Mouse (Mus musculus): ENCODE data around the gene Tubg2. TPM values are rescaled to one million over a fixed set of nuclear protein-coding genes. Genes with fewer than 3 reads are reported as not detected.
"Not testable (repeated sequence)": the region's sequence is repeated elsewhere in the genome, so short reads cannot be mapped to it uniquely, and the experiment has no call there.

Gene Tubg2
- polyA plus RNA-seq, 1 experiment from 2014 or later = 3.0 TPM

DNA sequence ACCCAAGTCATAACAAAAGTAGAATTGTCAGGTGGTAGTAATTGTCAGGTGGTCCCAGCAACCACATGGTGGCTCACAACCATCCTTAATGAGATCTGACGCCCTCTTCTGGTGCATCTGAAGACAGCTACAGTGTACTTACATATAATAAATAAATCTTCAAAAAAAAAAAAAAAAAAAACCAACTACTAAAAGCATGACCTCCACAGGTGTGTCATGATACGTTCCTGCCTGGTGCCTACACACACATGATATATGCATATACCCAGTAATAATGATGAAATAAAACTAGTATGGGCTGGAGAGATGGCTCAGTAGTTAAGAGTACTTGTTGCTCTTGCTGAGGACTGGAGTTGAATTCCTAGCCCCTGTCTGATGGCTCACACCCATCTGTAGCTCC is 4.6 kb upstream of the Tubg2 start:
- 51% methylated on average over 2 of the region's 2 CpGs for WGBS
- no peak overlapping the region for H3K4me2 ChIP-seq (replicated peaks; ENCODE audit: low read depth)
- no peak overlapping the region for H3K27ac ChIP-seq (replicated peaks)
- ATAC-seq (ENCODE audit: low FRiP score, low TSS enrichment) (no peak), DNase-seq (ENCODE audit: low spot score) (no peak)
- no peaks in the 10 kb centered on the region for H3K27me3 ChIP-seq (ENCODE audit: control insufficient read depth, insufficient read depth, low read length)
- peaks cover 6% of the 10 kb centered on the region; the same call in 1 of the 2 replicates for H3K4me1 ChIP-seq (replicated peaks; ENCODE audit: control insufficient read depth, insufficient read depth)
- H3K9ac ChIP-seq (ENCODE audit: low read length) = no peak overlapping the region
- H3K4me3 ChIP-seq (ENCODE audit: low read depth, low read length) = no peak overlapping the region
- TF ChIP-seq EP300 (optimal IDR thresholded peaks at IDR 0.05) = no peak
- peak; percentile 6; the same call in 1 of the 2 replicates for TF ChIP-seq CTCF (IDR thresholded peaks at IDR 0.05; ENCODE audit: low read depth)
- no peaks in the 10 kb centered on the region for H3K36me3 ChIP-seq (ENCODE audit: control insufficient read depth, insufficient read depth, low read length)
- H3K9me3 ChIP-seq (ENCODE audit: control insufficient read depth, low read length) = no peaks in the 10 kb centered on the region

DNA sequence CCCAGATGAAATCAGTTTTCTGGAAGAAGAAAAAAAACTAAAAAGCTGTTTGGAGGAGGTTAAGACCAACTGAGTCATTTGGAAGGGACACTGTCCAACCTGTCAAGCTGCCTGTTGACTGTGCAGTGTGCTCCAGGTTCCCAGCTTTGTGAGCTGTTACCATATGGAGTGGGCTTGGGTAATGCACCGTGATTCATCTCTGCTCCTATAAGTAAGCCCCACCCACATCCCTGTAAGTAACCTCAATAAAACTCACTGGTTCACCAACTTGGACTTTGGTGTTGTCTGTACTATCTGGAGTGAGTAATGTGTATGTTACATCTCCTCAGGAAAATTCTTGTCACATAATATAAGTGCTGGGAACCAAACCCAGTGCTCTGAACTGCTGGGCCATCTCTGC is 2.9 kb upstream of the Tubg2 start:
- Histone ChIP-seq H3K27ac (replicated peaks) (no peak overlapping the region), H3K27me3 (ENCODE audit: control insufficient read depth, insufficient read depth, low read length) (no peaks in the 10 kb centered on the region), H3K36me3 (ENCODE audit: control insufficient read depth, insufficient read depth, low read length) (no peaks in the 10 kb centered on the region), H3K9ac (ENCODE audit: low read length) (no peak overlapping the region), H3K4me1 (replicated peaks; ENCODE audit: control insufficient read depth, insufficient read depth) (peaks cover 6% of the 10 kb centered on the region; the same call in 1 of the 2 replicates), H3K4me3 (ENCODE audit: low read depth, low read length) (no peak overlapping the region), H3K4me2 (replicated peaks; ENCODE audit: low read depth) (no peak overlapping the region), H3K9me3 (ENCODE audit: control insufficient read depth, low read length) (no peaks in the 10 kb centered on the region)
- no peak for TF ChIP-seq CTCF (IDR thresholded peaks at IDR 0.05; ENCODE audit: low read depth)
- no peak for TF ChIP-seq EP300 (optimal IDR thresholded peaks at IDR 0.05)
- DNase-seq (ENCODE audit: low spot score) (no peak), ATAC-seq (ENCODE audit: low FRiP score, low TSS enrichment) (peak; percentile 45)
- 63% methylated on average over 1 of the region's 1 CpGs for WGBS

DNA sequence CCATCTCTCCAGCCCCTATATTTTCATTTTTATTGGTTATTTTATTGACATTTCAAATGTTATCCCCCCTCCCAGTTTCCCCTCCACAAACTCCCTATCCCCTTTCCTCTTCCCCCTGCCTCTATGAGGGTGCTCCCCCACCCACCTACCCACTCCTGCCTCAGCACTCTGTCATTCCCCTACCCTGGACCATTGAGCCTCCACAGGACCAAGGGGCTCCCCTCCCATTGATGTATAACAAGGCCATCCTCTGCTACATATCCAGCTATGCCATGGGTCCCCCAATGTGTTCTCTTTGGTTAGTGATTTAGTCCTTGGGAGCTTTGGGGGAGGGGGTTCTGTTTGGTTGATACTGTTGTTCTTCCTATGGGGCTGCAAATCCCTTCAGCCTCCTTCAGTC is 1.1 kb upstream of the Tubg2 start:
- ATAC-seq (ENCODE audit: low FRiP score, low TSS enrichment) = no peak
- Histone ChIP-seq H3K4me1 (replicated peaks; ENCODE audit: control insufficient read depth, insufficient read depth) (no peaks in the 10 kb centered on the region; the same call in 1 of the 2 replicates), H3K9me3 (ENCODE audit: control insufficient read depth, low read length) (no peaks in the 10 kb centered on the region), H3K9ac (ENCODE audit: low read length) (no peak overlapping the region), H3K36me3 (ENCODE audit: control insufficient read depth, insufficient read depth, low read length) (no peaks in the 10 kb centered on the region), H3K27ac (replicated peaks) (no peak overlapping the region), H3K4me3 (ENCODE audit: low read depth, low read length) (no peak overlapping the region), H3K27me3 (ENCODE audit: control insufficient read depth, insufficient read depth, low read length) (no peaks in the 10 kb centered on the region), H3K4me2 (replicated peaks; ENCODE audit: low read depth) (no peak overlapping the region)
- TF ChIP-seq EP300 (optimal IDR thresholded peaks at IDR 0.05) = no peak
- no peak for TF ChIP-seq CTCF (IDR thresholded peaks at IDR 0.05; ENCODE audit: low read depth)
- DNase-seq (ENCODE audit: low spot score) = no peak

DNA sequence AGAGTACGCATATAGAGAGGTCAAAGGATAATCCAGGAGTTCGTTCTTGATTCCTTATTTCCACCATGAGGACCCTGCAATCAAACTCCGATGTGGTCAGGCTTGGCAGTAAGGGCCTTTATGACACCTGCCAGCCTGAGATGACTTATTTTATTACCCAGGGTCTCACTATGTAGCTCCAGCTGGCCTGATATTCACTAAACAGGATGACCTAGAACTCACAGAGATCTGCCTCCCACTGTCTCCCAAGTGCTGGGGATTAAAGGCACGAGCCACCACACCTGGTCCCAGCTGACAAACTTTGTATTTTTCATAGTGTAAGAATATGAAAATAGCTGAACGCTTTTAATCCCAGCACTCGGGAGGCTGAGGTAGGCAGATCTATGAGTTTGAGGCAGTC is 556 bp upstream of the Tubg2 start:
- H3K27me3 ChIP-seq (ENCODE audit: control insufficient read depth, insufficient read depth, low read length) = no peaks in the 10 kb centered on the region
- no peaks in the 10 kb centered on the region for H3K36me3 ChIP-seq (ENCODE audit: control insufficient read depth, insufficient read depth, low read length)
- H3K9ac ChIP-seq (ENCODE audit: low read length) = no peak overlapping the region
- H3K4me1 ChIP-seq (replicated peaks; ENCODE audit: control insufficient read depth, insufficient read depth) = no peaks in the 10 kb centered on the region; the same call in 1 of the 2 replicates
- TF ChIP-seq EP300 (optimal IDR thresholded peaks at IDR 0.05) = no peak
- no peak for TF ChIP-seq CTCF (IDR thresholded peaks at IDR 0.05; ENCODE audit: low read depth)
- no peak overlapping the region for H3K4me3 ChIP-seq (ENCODE audit: low read depth, low read length)
- 65% methylated on average over 6 of the region's 6 CpGs for WGBS
- no peak for ATAC-seq (ENCODE audit: low FRiP score, low TSS enrichment)
- DNase-seq (ENCODE audit: low spot score) = no peak
- H3K27ac ChIP-seq (replicated peaks) = no peak overlapping the region
- no peak overlapping the region for H3K4me2 ChIP-seq (replicated peaks; ENCODE audit: low read depth)
- no peaks in the 10 kb centered on the region for H3K9me3 ChIP-seq (ENCODE audit: control insufficient read depth, low read length)

DNA sequence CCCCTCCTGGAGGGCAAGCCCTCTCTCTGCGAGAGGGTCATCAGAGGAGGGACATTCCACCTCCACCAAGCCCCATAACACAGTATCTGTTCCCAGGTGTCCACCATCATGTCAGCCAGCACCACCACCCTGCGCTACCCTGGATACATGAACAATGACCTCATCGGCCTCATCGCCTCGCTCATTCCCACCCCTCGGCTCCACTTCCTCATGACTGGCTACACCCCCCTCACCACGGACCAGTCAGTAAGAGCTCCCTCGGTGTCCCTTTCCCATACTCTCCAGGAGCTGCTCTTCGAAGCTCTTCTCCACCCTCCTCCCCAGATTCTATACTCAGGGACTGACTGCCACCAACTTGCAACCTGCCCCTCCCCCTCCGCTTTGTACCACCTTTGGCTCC is 4.4 kb downstream of the Tubg2 start:
- H3K9me3 ChIP-seq (ENCODE audit: control insufficient read depth, low read length) = not testable (repeated sequence)
- WGBS = 75% methylated on average over 8 of the region's 10 CpGs

DNA sequence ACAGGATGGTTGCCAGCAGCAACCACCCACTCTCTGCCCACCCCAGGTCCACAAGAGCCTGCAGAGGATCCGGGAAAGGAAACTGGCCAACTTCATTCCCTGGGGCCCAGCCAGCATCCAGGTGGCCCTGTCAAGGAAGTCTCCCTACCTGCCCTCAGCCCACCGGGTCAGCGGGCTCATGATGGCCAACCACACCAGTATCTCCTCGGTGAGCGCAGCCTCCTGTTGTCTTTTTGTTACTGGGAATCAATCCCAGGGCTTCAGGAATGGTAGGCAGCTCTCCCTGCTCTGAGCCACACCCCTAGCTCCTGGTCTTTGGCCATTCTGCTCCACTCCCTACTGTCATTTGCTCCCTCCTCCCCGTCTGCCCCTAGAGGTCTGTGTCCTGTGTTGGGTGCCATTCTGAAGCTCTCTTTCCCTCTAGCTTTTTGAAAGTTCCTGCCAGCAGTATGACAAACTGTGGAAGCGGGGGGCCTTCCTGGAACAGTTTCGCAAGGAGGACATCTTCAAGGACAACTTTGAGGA is 5.3 kb downstream of the Tubg2 start:
- not testable (repeated sequence) for H3K4me1 ChIP-seq (replicated peaks; ENCODE audit: control insufficient read depth, insufficient read depth); DNase-seq (ENCODE audit: low spot score); H3K4me3 ChIP-seq (ENCODE audit: low read depth, low read length); H3K9me3 ChIP-seq (ENCODE audit: control insufficient read depth, low read length); H3K27me3 ChIP-seq (ENCODE audit: control insufficient read depth, insufficient read depth, low read length); ATAC-seq (ENCODE audit: low FRiP score, low TSS enrichment); H3K9ac ChIP-seq (ENCODE audit: low read length); H3K4me2 ChIP-seq (replicated peaks; ENCODE audit: low read depth); H3K27ac ChIP-seq (replicated peaks)
- H3K36me3 ChIP-seq (ENCODE audit: control insufficient read depth, insufficient read depth, low read length) = peaks cover 28% of the 10 kb centered on the region
- 81% methylated on average over 7 of the region's 8 CpGs for WGBS

More for the DNA sequence above, 4.4 kb downstream of the Tubg2 start:
- H3K27me3 ChIP-seq (ENCODE audit: control insufficient read depth, insufficient read depth, low read length); DNase-seq (ENCODE audit: low spot score); H3K27ac ChIP-seq (replicated peaks); H3K4me3 ChIP-seq (ENCODE audit: low read depth, low read length); H3K4me2 ChIP-seq (replicated peaks; ENCODE audit: low read depth); ATAC-seq (ENCODE audit: low FRiP score, low TSS enrichment); H3K4me1 ChIP-seq (replicated peaks; ENCODE audit: control insufficient read depth, insufficient read depth); H3K9ac ChIP-seq (ENCODE audit: low read length): not testable (repeated sequence)
- H3K36me3 ChIP-seq (ENCODE audit: control insufficient read depth, insufficient read depth, low read length) = peaks cover 23% of the 10 kb centered on the region

Measured in stomach, postnatal 0 days (tissue).